Mouse (Mus musculus) layer of hippocampus, adult 2 months (tissue): ENCODE measurements around the gene Wdr75. TPM values are rescaled to one million over a fixed set of nuclear protein-coding genes. Genes with fewer than 3 reads are reported as not detected.

ENCODE experiments used
- DNase-seq, 2 experiments: peaks; one replicate each; pipeline ENCODE4 v3.0.0; 2022; ENCODE audit warnings: low spot score in 2 of 2
- H3K27ac ChIP-seq: fragments of 200-600 bp; 2 replicates; pipeline ENCODE4 v1.8.1; 2022
- H3K4me3 ChIP-seq: fragments of 200-600 bp; 2 replicates; pipeline ENCODE4 v1.8.1; 2022; ENCODE audit warnings: mild to moderate bottlenecking
- CTCF ChIP-seq: fragments of 200-600 bp; conservative IDR thresholded peaks from 2 replicates; pipeline ENCODE4 v1.8.1; 2022; ENCODE audit warnings: antibody characterized with exemption, mild to moderate bottlenecking, moderate library complexity
- total RNA-seq, 2 experiments: library from RNA; stranded (reverse); gene quantifications; 2 replicates each; pipeline ENCODE4 v1.2.3; 2021

Wdr75 gene
- total RNA-seq, 2 experiments from 2014 or later, result 41.1 to 44.8 TPM

DNA sequence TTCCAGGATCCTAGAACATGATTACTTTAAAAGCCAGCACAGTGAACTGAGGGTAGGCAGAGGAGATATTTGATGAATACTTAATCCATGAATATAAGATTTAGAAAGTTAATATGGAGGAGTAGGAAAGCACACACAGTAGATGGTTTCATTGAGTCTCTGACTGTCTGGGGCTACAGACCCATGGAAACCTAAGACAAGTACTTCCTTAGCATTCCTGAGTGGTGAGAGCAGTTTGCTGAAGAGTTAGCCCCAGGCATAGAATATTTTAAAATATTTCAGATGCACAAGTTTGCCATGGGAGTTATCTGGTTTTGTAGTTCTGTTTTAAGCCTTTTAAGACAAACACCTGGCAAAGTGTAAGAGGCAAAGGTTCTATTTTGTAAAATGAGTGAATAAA, 66.2 kb downstream of the Wdr75 start:
- no peak for DNase-seq
- TF ChIP-seq CTCF, result no peak

DNA sequence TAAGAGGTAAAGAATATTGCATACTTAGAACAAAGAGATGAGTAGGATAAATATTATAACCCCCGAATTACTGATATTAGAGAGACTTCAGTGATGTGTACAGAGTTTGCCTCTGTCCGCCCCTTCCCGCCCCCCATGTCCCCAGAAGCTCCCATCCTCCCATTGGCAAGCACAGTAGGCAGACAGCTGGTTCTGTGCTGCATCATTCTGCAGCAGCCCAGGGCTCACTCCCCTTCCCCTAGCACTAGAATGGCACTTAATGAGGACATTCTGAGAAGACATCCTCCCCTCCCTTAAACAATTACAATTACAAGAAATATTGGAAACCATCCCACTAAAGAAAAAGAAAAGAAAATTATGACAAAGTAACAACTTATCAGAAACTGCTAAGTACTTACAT, 68.7 kb downstream of the Wdr75 start:
- DNase-seq, result no peak
- no peak overlapping the region for H3K4me3 ChIP-seq
- no peak for TF ChIP-seq CTCF
- H3K27ac ChIP-seq, result no peak overlapping the region

More for the DNA sequence above, 66.2 kb downstream of the Wdr75 start:
- H3K4me3 ChIP-seq, result no peak overlapping the region
- no peak overlapping the region for H3K27ac ChIP-seq

DNA sequence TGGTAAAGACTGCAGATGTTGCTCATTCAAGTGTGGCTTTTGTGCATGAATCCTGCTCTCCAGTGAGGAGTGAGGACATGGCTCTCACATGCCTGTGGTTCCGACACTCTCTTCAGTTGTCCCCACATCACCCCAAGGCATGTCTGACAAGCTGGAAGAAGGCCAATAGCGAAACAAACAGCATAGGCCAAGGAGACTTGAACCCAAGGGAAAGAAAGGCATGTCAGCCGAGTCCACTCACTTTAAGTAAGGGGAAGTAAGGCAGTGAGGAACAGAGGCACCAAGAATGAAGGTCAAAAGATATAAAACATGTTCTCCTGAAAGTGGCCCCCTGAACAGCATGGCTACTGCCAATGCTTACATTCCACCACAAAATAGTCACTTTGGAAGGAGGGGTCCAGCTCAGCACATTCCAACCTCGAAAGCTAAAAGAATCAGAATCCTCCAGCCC, 69.6 kb downstream of the Wdr75 start:
- Histone ChIP-seq H3K4me3 (no peak overlapping the region), H3K27ac (no peak overlapping the region)
- DNase-seq, result no peak
- no peak for TF ChIP-seq CTCF

GRCm38 (mm10) chr1:45865316-45865715, 70.3 kb downstream of the Wdr75 start:
- no peak overlapping the region for H3K27ac ChIP-seq
- TF ChIP-seq CTCF, result no peak
- H3K4me3 ChIP-seq, result no peak overlapping the region
- no peak for DNase-seq

- Histone ChIP-seq H3K27ac (no peak overlapping the region), H3K4me3 (no peak overlapping the region)
- no peak for TF ChIP-seq CTCF
- DNase-seq, result no peak
Measured at GRCm38 (mm10) chr1:45865727-45866126, 70.8 kb downstream of the Wdr75 start.

GRCm38 (mm10) chr1:45866288-45867018, 71.5 kb downstream of the Wdr75 start:
- no peak for DNase-seq
- no peak for TF ChIP-seq CTCF
- no peak overlapping the region for H3K27ac ChIP-seq
- H3K4me3 ChIP-seq, result no peak overlapping the region

DNA sequence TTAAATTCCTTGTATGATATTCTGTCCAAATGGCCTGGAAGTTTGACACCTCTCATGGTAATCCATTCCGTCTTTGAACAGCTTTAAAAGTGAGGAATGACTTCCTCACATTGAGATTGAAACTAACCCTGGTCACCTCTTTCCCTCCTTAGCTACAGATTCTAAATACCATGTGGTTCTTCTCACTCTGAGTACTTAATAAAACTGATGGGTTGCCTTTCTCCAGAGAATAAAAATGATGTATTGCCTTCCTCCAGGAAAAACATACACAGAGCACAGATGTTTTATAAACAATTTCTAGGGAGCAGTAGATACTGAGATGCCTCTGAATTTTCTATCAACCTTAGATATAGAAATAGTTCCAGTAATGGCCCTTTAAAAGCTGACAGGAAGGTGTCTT, 73.1 kb downstream of the Wdr75 start:
- Histone ChIP-seq H3K27ac (0 out of 2 replicates have a peak overlapping the region, but pooled peaks have one; percentile 25), H3K4me3 (no peak overlapping the region)
- DNase-seq, result no peak
- TF ChIP-seq CTCF, result no peak

DNA sequence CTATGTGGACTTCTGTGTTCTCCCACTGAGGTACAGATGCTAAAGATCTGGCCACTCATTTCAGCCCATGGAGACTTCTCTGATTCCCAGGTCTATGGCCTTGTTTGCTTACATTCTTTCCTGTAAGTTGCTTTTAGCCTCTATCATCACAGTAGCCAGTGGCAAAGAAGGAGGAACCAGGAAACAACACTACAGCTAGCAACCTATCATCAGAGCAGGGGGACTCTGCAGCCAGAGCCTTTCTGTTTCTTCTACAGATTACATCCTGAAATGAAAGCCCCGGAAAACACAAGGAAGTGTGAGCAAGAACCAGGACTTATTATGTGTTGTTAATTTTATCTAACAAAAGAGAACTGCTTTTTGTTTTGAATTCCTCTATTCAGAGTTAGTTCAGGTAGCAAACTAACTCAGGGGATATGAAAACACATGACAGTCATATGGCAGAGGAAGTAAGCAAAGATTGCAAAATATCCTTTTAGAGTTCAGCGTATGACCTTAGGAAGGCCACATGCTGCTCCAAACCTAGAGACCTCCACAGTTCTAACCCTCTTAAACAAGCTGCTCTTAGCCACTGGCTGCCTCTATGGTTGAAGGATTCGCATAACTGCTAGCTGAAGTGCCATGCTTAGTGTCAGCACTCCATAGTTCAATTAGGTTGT, 73.6 kb downstream of the Wdr75 start:
- no peak for DNase-seq
- no peak for TF ChIP-seq CTCF
- Histone ChIP-seq H3K4me3 (no peak overlapping the region), H3K27ac (0 out of 2 replicates have a peak overlapping the region, but pooled peaks have one; percentile 25)

Other genes starting within 250 kb of the Wdr75 start
- not detected for gene Gm5269, start 95.1 kb downstream of the Wdr75 start, total RNA-seq
- gene Slc40a1, start 131.4 kb downstream of the Wdr75 start, total RNA-seq, result 10 to 100 TPM in 1 of 2 experiments, 1 to 10 TPM in 1; 8.4 to 10.6 TPM